Mouse (Mus musculus) urinary bladder, postnatal 14 days (tissue): ENCODE results near the gene Nlrp3.

ENCODE experiments used
- DNase-seq: peaks from one replicate; pipeline ENCODE4 v3.0.0; 2021; ENCODE audit warnings: low spot score

The Nlrp3 gene

GRCm38 (mm10) chr11:59541324-59541723 is at the start of gene Nlrp3:
Gene Nlrp3 (plus strand): TSS chr11:59541568.
- DNase-seq, result no peak

- DNase-seq, result no peak
Measured at GRCm38 (mm10) chr11:59496672-59497310, 44.6 kb upstream of the Nlrp3 start.

GRCm38 (mm10) chr11:59497747-59498146 is 43.6 kb upstream of the Nlrp3 start:
- DNase-seq, result no peak

- no peak for DNase-seq
Measured at GRCm38 (mm10) chr11:59501978-59502700, 39.2 kb upstream of the Nlrp3 start.

- DNase-seq, result peak; percentile 71
Measured at GRCm38 (mm10) chr11:59505351-59505838, 36.0 kb upstream of the Nlrp3 start.

- DNase-seq, result peak; percentile 90
Measured at GRCm38 (mm10) chr11:59505839-59506712, 35.3 kb upstream of the Nlrp3 start.

GRCm38 (mm10) chr11:59506713-59507074 is 34.7 kb upstream of the Nlrp3 start:
- DNase-seq, result no peak

GRCm38 (mm10) chr11:59511558-59511957 is 29.8 kb upstream of the Nlrp3 start:
- no peak for DNase-seq

- DNase-seq, result no peak
Measured at GRCm38 (mm10) chr11:59512733-59513132, 28.6 kb upstream of the Nlrp3 start.

GRCm38 (mm10) chr11:59513556-59513955 is 27.8 kb upstream of the Nlrp3 start:
- DNase-seq, result no peak

- no peak for DNase-seq
Measured at GRCm38 (mm10) chr11:59514381-59514780, 27.0 kb upstream of the Nlrp3 start.

- no peak for DNase-seq
Measured at GRCm38 (mm10) chr11:59514789-59515188, 26.6 kb upstream of the Nlrp3 start.

- DNase-seq, result no peak
Measured at GRCm38 (mm10) chr11:59517441-59517840, 23.9 kb upstream of the Nlrp3 start.

- DNase-seq, result no peak
Measured at GRCm38 (mm10) chr11:59518226-59518625, 23.1 kb upstream of the Nlrp3 start.

GRCm38 (mm10) chr11:59519741-59520495 is 21.4 kb upstream of the Nlrp3 start:
- DNase-seq, result no peak

- no peak for DNase-seq
Measured at GRCm38 (mm10) chr11:59524150-59524549, 17.2 kb upstream of the Nlrp3 start.

GRCm38 (mm10) chr11:59525237-59525636 is 16.1 kb upstream of the Nlrp3 start:
- DNase-seq, result peak; percentile 80

- peak; percentile 20 for DNase-seq
Measured at GRCm38 (mm10) chr11:59526472-59527080, 14.8 kb upstream of the Nlrp3 start, which contains the start of gene Zkscan17. Gene Zkscan17 (minus strand): TSS chr11:59526751.

- no peak for DNase-seq
Measured at GRCm38 (mm10) chr11:59530221-59530620, 11.1 kb upstream of the Nlrp3 start.

- DNase-seq, result no peak
Measured at GRCm38 (mm10) chr11:59530870-59531535, 10.4 kb upstream of the Nlrp3 start.

GRCm38 (mm10) chr11:59531562-59531961 is 9.8 kb upstream of the Nlrp3 start:
- DNase-seq, result no peak
